Comparison of ENCODE assay signal across 22 mouse cellular contexts in genomic region chr11:61937761-61938160, GRCm38 (mm10). TPM values are rescaled to one million over a fixed set of nuclear protein-coding genes. Genes with fewer than 3 reads are reported as not detected.
A peak's percentile ranks its signal among the peaks of the same experiment; 100 is the strongest.
DNase-seq lines count a peak whose midpoint lies in the region; ATAC-seq and TF ChIP-seq lines count a peak whose summit lies in the region.
"Had no signal": no experiment of that assay in that cellular context is flagged by ENCODE, and none has a peak within 500 bp of the region (broad histone marks: within the 10 kb centered on the region; RNA-seq: fewer than 3 reads in every experiment).

No protein-coding gene starts in this region.

- no peak overlapping the region for H3K4me3 ChIP-seq in kidney, adult 2 months (ENCODE audit: insufficient read depth, low read depth, low read length)
- H3K4me3 ChIP-seq in forebrain, embryonic 11.5 days (ENCODE audit: low read depth, low read length): no peak overlapping the region

- ATAC-seq in forebrain, embryonic 11.5 days (replicated peaks; ENCODE audit: low FRiP score): no peak
- ATAC-seq: activated CD4-positive, CD25-positive, alpha-beta regulatory T cell, adult 4 months; CD4-positive, CD25-positive, alpha-beta regulatory T cell, adult 4 months; Patski had no signal

- WGBS in kidney, adult 2 months: 97% methylated on average over 1 of the region's 1 CpGs
- WGBS in forebrain, embryonic 11.5 days: 83% methylated on average over 1 of the region's 1 CpGs

- no peaks in the 10 kb centered on the region for H3K27me3 ChIP-seq in kidney, adult 2 months (replicated peaks; ENCODE audit: control insufficient read depth, insufficient read depth, low read length)
- H3K27me3 ChIP-seq in forebrain, embryonic 11.5 days (ENCODE audit: control insufficient read depth, insufficient read depth, low read length): no peaks in the 10 kb centered on the region
- H3K27me3 ChIP-seq: CH12.LX, Patski had no signal

- peak; percentile 46 for DNase-seq in kidney, adult 2 months
- no peak for DNase-seq in kidney, postnatal 14 days
- DNase-seq in kidney, postnatal 10 days: peak; percentile 16
- DNase-seq in kidney, adult 8-10 months: no peak
- DNase-seq in adipocyte (ENCODE audit: low spot score): peak; percentile 27
- no peak for DNase-seq in forebrain, embryonic 11.5 days (ENCODE audit: low spot score)
- DNase-seq: adrenal gland, adult 2 months; adrenal gland, adult 8-10 months; adrenal gland, postnatal 10 days; adrenal gland, postnatal 14 days; adrenal gland, postnatal 25 days; adrenal gland, postnatal 36 days; B cell, adult 2 months; cerebellum, adult 11 months; cerebellum, adult 11-12 months; cerebellum, adult 18-20 months; cerebellum, adult 2 months had no signal

- H3K9me3 ChIP-seq in forebrain, embryonic 11.5 days (ENCODE audit: control insufficient read depth, low read length): no peaks in the 10 kb centered on the region
- H3K9me3 ChIP-seq: G1E had no signal

- H3K36me3 ChIP-seq in kidney, adult 2 months (ENCODE audit: control insufficient read depth, insufficient read depth, low read length): no peaks in the 10 kb centered on the region
- H3K36me3 ChIP-seq in forebrain, embryonic 11.5 days (ENCODE audit: control insufficient read depth, insufficient read depth, low read length): no peaks in the 10 kb centered on the region
- H3K36me3 ChIP-seq: G1E had no signal

- TF ChIP-seq CTCF in kidney, adult 2 months (conservative IDR thresholded peaks at IDR 0.05; ENCODE audit: insufficient read depth, insufficient read length, low read depth, low read length): no peak

- no peak overlapping the region for H3K4me2 ChIP-seq in forebrain, embryonic 11.5 days (ENCODE audit: low read depth, low read length, severe bottlenecking)

- TF ChIP-seq POLR2A in kidney, adult 2 months (IDR thresholded peaks at IDR 0.05; ENCODE audit: low read depth, low read length): no peak

- no peak overlapping the region for H3K27ac ChIP-seq in kidney, adult 2 months (ENCODE audit: insufficient read depth, low read depth, low read length)
- no peak overlapping the region for H3K27ac ChIP-seq in forebrain, embryonic 11.5 days (ENCODE audit: low read depth, low read length)

- H3K9ac ChIP-seq in forebrain, embryonic 11.5 days (ENCODE audit: low read length): no peak overlapping the region

- H3K4me1 ChIP-seq in kidney, adult 2 months (ENCODE audit: control insufficient read depth, insufficient read depth, low read length): 0 out of 2 replicates have a peak, but pooled peaks cover 4% of the 10 kb centered on the region
- no peaks in the 10 kb centered on the region for H3K4me1 ChIP-seq in forebrain, embryonic 11.5 days (replicated peaks; ENCODE audit: control insufficient read depth, insufficient read depth, low read length)

RNA-seq across cellular contexts. Expression of gene Akap10, which starts 7.7 kb away (rescaled TPM):
- polyA plus RNA-seq in kidney, adult 2 months (2012; rRNA removed): 13.9 and 17.2 TPM in 2 replicates
- 17.2 and 18.6 TPM in 2 replicates for polyA plus RNA-seq in forebrain, embryonic 11.5 days (2014; fragmentation: Nextera tagmentation; extraction: Ambion mirVana)

RNA-seq across cellular contexts. Expression of gene Specc1, which starts 18.8 kb away (rescaled TPM):
- polyA plus RNA-seq in kidney, adult 2 months (2012; rRNA removed): 9.2 and 9.7 TPM in 2 replicates
- 19.0 and 20.2 TPM in 2 replicates for polyA plus RNA-seq in forebrain, embryonic 11.5 days (2014; fragmentation: Nextera tagmentation; extraction: Ambion mirVana)

Comparison
In these comparisons a context has a peak if more than half of its experiments do, and no peak if none do; other contexts are left out.
1. DNase-seq: peak in kidney, adult 2 months (single experiment), kidney, postnatal 10 days (single experiment) and adipocyte (single experiment); none in kidney, postnatal 14 days (single experiment), kidney, adult 8-10 months (0 of 2) and forebrain, embryonic 11.5 days (single experiment).